Mouse (Mus musculus): ENCODE data around the gene Krtap3-1. TPM values are rescaled to one million over a fixed set of nuclear protein-coding genes. Genes with fewer than 3 reads are reported as not detected.
A peak's percentile ranks its signal among the peaks of the same experiment; 100 is the strongest.
"Not testable (repeated sequence)": the region's sequence is repeated elsewhere in the genome, so short reads cannot be mapped to it uniquely, and the experiment has no call there.

Gene Krtap3-1
- not detected in 2 replicates for total RNA-seq (2017)

GRCm38 (mm10) chr11:99566530-99566929, at the start of gene Krtap3-1:
Gene Krtap3-1 (minus strand): TSS chr11:99566630.
- no peak for ATAC-seq (replicated peaks in 1 of 2; ENCODE audit: insufficient read depth in 1 of 2, low FRiP score in 2 of 2, low TSS enrichment in 1 of 2, low read depth in 1 of 2, poor library complexity in 2 of 2, severe bottlenecking in 2 of 2)

- no peak for ATAC-seq (replicated peaks in 1 of 2; ENCODE audit: insufficient read depth in 1 of 2, low FRiP score in 2 of 2, low TSS enrichment in 1 of 2, low read depth in 1 of 2, poor library complexity in 2 of 2, severe bottlenecking in 2 of 2)
These were observed 48.5 kb upstream of the Krtap3-1 start, which contains the start of gene Krtap2-4 for GRCm38 (mm10) chr11:99614796-99615363. Gene Krtap2-4 (minus strand): TSS chr11:99614846.

GRCm38 (mm10) chr11:99610089-99610488, 43.7 kb upstream of the Krtap3-1 start, which contains the start of gene Gm11937:
Gene Gm11937 (minus strand): TSS chr11:99610189.
- ATAC-seq (replicated peaks in 1 of 2; ENCODE audit: insufficient read depth in 1 of 2, low FRiP score in 2 of 2, low TSS enrichment in 1 of 2, low read depth in 1 of 2, poor library complexity in 2 of 2, severe bottlenecking in 2 of 2) = not testable (repeated sequence)

- no peak for ATAC-seq (replicated peaks in 1 of 2; ENCODE audit: insufficient read depth in 1 of 2, low FRiP score in 2 of 2, low TSS enrichment in 1 of 2, low read depth in 1 of 2, poor library complexity in 2 of 2, severe bottlenecking in 2 of 2)
These were observed 42.7 kb upstream of the Krtap3-1 start for GRCm38 (mm10) chr11:99609126-99609525.

- not testable (repeated sequence) for ATAC-seq (replicated peaks in 1 of 2; ENCODE audit: insufficient read depth in 1 of 2, low FRiP score in 2 of 2, low TSS enrichment in 1 of 2, low read depth in 1 of 2, poor library complexity in 2 of 2, severe bottlenecking in 2 of 2)
These were observed 36.8 kb upstream of the Krtap3-1 start, which contains the start of gene Gm11938 for GRCm38 (mm10) chr11:99603208-99603607. Gene Gm11938 (minus strand): TSS chr11:99603308.

- not testable (repeated sequence) for ATAC-seq (replicated peaks in 1 of 2; ENCODE audit: insufficient read depth in 1 of 2, low FRiP score in 2 of 2, low TSS enrichment in 1 of 2, low read depth in 1 of 2, poor library complexity in 2 of 2, severe bottlenecking in 2 of 2)
These were observed 31.3 kb upstream of the Krtap3-1 start, which contains the start of gene Krtap9-3 for GRCm38 (mm10) chr11:99597742-99598141. Gene Krtap9-3 (minus strand): TSS chr11:99598105.

- ATAC-seq (replicated peaks in 1 of 2; ENCODE audit: insufficient read depth in 1 of 2, low FRiP score in 2 of 2, low TSS enrichment in 1 of 2, low read depth in 1 of 2, poor library complexity in 2 of 2, severe bottlenecking in 2 of 2) = no peak
These were observed 24.6 kb upstream of the Krtap3-1 start, which contains the start of gene Krtap1-3 for GRCm38 (mm10) chr11:99590981-99591380. Gene Krtap1-3 (minus strand): TSS chr11:99591339.

GRCm38 (mm10) chr11:99585096-99585495, 18.7 kb upstream of the Krtap3-1 start:
- ATAC-seq (replicated peaks in 1 of 2; ENCODE audit: insufficient read depth in 1 of 2, low FRiP score in 2 of 2, low TSS enrichment in 1 of 2, low read depth in 1 of 2, poor library complexity in 2 of 2, severe bottlenecking in 2 of 2) = no peak

GRCm38 (mm10) chr11:99583245-99583704, 16.8 kb upstream of the Krtap3-1 start, which contains the start of gene Krtap1-4:
Gene Krtap1-4 (minus strand): TSS chr11:99583654.
- no peak for ATAC-seq (replicated peaks in 1 of 2; ENCODE audit: insufficient read depth in 1 of 2, low FRiP score in 2 of 2, low TSS enrichment in 1 of 2, low read depth in 1 of 2, poor library complexity in 2 of 2, severe bottlenecking in 2 of 2)

- no peak for ATAC-seq (replicated peaks in 1 of 2; ENCODE audit: insufficient read depth in 1 of 2, low FRiP score in 2 of 2, low TSS enrichment in 1 of 2, low read depth in 1 of 2, poor library complexity in 2 of 2, severe bottlenecking in 2 of 2)
These were observed 15.1 kb upstream of the Krtap3-1 start for GRCm38 (mm10) chr11:99581564-99581963.

GRCm38 (mm10) chr11:99581051-99581450, 14.6 kb upstream of the Krtap3-1 start:
- ATAC-seq (replicated peaks in 1 of 2; ENCODE audit: insufficient read depth in 1 of 2, low FRiP score in 2 of 2, low TSS enrichment in 1 of 2, low read depth in 1 of 2, poor library complexity in 2 of 2, severe bottlenecking in 2 of 2) = no peak

- ATAC-seq (replicated peaks in 1 of 2; ENCODE audit: insufficient read depth in 1 of 2, low FRiP score in 2 of 2, low TSS enrichment in 1 of 2, low read depth in 1 of 2, poor library complexity in 2 of 2, severe bottlenecking in 2 of 2) = no peak
These were observed 14.2 kb upstream of the Krtap3-1 start, which contains the start of gene Krtap1-5 for GRCm38 (mm10) chr11:99580636-99581035. Gene Krtap1-5 (minus strand): TSS chr11:99581016.

- peak; percentile 83 to 88 for ATAC-seq (replicated peaks in 1 of 2; ENCODE audit: insufficient read depth in 1 of 2, low FRiP score in 2 of 2, low TSS enrichment in 1 of 2, low read depth in 1 of 2, poor library complexity in 2 of 2, severe bottlenecking in 2 of 2)
These were observed 7.7 kb upstream of the Krtap3-1 start for GRCm38 (mm10) chr11:99574106-99574505.

GRCm38 (mm10) chr11:99573164-99573563, 6.7 kb upstream of the Krtap3-1 start:
- no peak for ATAC-seq (replicated peaks in 1 of 2; ENCODE audit: insufficient read depth in 1 of 2, low FRiP score in 2 of 2, low TSS enrichment in 1 of 2, low read depth in 1 of 2, poor library complexity in 2 of 2, severe bottlenecking in 2 of 2)

- ATAC-seq (replicated peaks in 1 of 2; ENCODE audit: insufficient read depth in 1 of 2, low FRiP score in 2 of 2, low TSS enrichment in 1 of 2, low read depth in 1 of 2, poor library complexity in 2 of 2, severe bottlenecking in 2 of 2) = no peak
These were observed 3.9 kb downstream of the Krtap3-1 start for GRCm38 (mm10) chr11:99562580-99562979.

GRCm38 (mm10) chr11:99559366-99559765, 7.1 kb downstream of the Krtap3-1 start, which contains the start of gene Gm11939:
Gene Gm11939 (minus strand): TSS chr11:99559466.
- ATAC-seq (replicated peaks in 1 of 2; ENCODE audit: insufficient read depth in 1 of 2, low FRiP score in 2 of 2, low TSS enrichment in 1 of 2, low read depth in 1 of 2, poor library complexity in 2 of 2, severe bottlenecking in 2 of 2) = no peak

- ATAC-seq (replicated peaks in 1 of 2; ENCODE audit: insufficient read depth in 1 of 2, low FRiP score in 2 of 2, low TSS enrichment in 1 of 2, low read depth in 1 of 2, poor library complexity in 2 of 2, severe bottlenecking in 2 of 2) = no peak
These were observed 8.3 kb downstream of the Krtap3-1 start for GRCm38 (mm10) chr11:99557976-99558745.

GRCm38 (mm10) chr11:99556753-99557152, 9.7 kb downstream of the Krtap3-1 start, which contains the start of gene Krtap3-2:
Gene Krtap3-2 (minus strand): TSS chr11:99556853.
- no peak for ATAC-seq (replicated peaks in 1 of 2; ENCODE audit: insufficient read depth in 1 of 2, low FRiP score in 2 of 2, low TSS enrichment in 1 of 2, low read depth in 1 of 2, poor library complexity in 2 of 2, severe bottlenecking in 2 of 2)
